Mouse (Mus musculus) brown adipose tissue, adult 24 weeks (tissue): ENCODE measurements around the gene Prr29. TPM values are rescaled to one million over a fixed set of nuclear protein-coding genes. Genes with fewer than 3 reads are reported as not detected.
"Not testable (repeated sequence)": the region's sequence is repeated elsewhere in the genome, so short reads cannot be mapped to it uniquely, and the experiment has no call there.

Source experiments
- H3K27ac ChIP-seq: fragments of 200-500 bp; replicated peaks from 2 replicates; pipeline ENCODE4 v1.5.1; 2012; ENCODE audit warnings: low read depth, mild to moderate bottlenecking, low read length
- H3K4me1 ChIP-seq: fragments of 200-500 bp; 2 replicates; pipeline ENCODE4 v1.6.1; 2012; ENCODE audit warnings: low read length, mixed read lengths; ENCODE audit not compliant: control insufficient read depth, insufficient read depth, insufficient read length
- H3K4me3 ChIP-seq: fragments of 200-500 bp; 2 replicates; pipeline ENCODE4 v1.5.1; 2012; ENCODE audit warnings: low read depth, mild to moderate bottlenecking, low read length, moderate library complexity; ENCODE audit not compliant: insufficient read depth
- polyA plus RNA-seq: library from polyadenylated mRNA; stranded (reverse); fragments of >200 nt; gene quantifications from 2 replicates; pipeline ENCODE4 v1.2.4, GENCODE M21; 2012; ENCODE audit not compliant: missing spikeins, insufficient read depth, insufficient read length

The Prr29 gene
- polyA plus RNA-seq, 1 experiment, result not detected

DNA sequence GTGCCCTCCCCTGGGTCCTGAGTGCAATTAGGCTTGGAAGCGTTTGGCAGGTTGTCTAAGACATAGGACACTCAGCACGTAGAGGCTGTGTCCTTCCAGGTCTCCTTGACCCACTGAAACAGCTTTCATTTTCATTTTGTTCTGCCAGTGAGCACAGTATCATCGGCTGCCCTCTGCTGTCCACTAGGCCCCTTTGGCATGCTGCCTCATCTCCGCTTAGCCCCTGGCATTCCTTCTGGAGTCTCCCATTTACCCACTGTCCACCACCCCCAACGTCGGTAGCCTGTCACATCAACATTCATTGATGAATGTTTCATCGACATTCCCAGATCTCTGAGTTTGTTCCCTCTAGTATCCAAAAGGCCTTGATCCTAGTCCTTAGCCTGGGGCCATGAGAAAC lies 16.6 kb downstream of the Prr29 start:
- peak overlapping the region; percentile 77 for H3K4me3 ChIP-seq
- peaks cover 9% of the 10 kb centered on the region for H3K4me1 ChIP-seq
- H3K27ac ChIP-seq, result peak overlapping the region; percentile 98

DNA sequence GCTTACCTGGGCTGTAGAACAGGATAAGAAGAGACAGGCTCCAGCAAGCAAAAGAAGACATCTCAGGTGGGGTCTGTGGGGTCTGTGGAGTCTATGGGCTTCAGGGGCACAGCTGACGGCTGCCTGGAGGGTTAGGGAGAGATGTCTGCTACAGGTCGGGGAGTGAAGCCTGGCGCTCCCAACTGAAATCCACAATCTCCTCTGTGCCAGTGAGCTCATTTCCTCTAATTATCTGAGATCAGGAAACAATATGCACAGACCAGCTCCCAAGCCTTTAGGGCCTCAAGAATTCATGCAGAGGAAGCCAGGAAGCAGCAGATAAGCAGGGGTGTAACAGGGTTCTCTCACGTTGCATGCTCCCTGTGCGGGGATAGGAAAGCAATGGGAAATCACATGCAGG lies 17.2 kb downstream of the Prr29 start:
- Histone ChIP-seq H3K4me3 (peak overlapping the region; percentile 77), H3K27ac (peak overlapping the region; percentile 98), H3K4me1 (peaks cover 10% of the 10 kb centered on the region)

DNA sequence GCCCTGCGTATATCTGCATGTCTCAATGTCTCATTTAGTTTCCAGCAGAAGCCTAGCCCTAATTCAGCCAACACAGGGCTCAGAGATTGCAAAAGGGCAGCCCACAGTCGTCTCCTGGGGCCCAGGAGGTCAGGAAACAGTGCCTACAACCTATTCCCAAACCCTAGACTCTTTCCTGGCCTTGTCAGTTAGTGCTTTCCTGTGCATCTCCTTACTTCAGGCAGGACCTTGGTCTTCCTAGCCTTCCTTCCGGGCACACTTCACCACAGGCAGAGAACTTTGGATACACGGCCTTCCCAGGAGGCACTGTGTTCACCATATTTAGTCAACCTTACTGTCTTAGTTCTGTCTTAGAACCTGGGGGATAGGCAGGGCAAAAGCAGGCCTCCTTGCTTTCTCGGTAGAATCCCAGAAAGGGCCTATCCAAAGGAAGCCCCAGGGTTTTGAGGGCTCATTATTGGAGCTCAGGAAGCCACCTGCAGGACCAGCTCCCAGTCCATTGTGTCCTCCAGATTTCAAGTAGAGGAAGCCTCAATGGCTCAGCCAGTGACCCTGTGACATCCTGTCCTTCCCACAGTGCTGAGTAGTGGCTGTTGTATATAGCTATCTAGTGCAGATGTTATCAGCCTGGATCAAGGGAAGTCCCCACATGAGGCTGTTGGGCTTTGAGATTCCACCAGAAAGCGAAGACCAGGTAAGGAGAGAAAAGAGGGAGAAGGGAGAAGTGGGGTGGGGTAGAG lies 17.9 kb downstream of the Prr29 start:
- Histone ChIP-seq H3K27ac (peak overlapping the region; percentile 80), H3K4me1 (peaks cover 17% of the 10 kb centered on the region), H3K4me3 (no peak overlapping the region)

DNA sequence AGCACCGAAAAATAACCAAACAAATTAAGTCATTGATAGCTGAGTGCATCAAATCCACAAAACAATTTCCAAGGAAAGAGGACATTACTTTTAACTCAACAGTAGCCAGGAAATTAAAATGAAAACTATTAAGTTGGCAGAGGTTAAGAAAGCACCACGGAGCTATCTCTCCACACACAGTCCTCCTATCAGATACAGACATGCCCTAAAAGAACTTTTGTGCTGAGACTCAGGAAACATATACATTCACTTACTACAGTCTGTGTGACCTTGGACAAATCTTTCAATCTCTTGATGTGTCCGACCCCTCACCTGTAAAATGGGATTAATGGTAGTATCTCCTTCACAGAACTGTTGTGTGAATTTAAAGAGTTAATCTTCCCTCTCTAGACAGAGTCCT lies 21.1 kb downstream of the Prr29 start:
- no peak overlapping the region for H3K4me3 ChIP-seq
- H3K27ac ChIP-seq, result no peak overlapping the region
- H3K4me1 ChIP-seq, result peaks cover 21% of the 10 kb centered on the region

DNA sequence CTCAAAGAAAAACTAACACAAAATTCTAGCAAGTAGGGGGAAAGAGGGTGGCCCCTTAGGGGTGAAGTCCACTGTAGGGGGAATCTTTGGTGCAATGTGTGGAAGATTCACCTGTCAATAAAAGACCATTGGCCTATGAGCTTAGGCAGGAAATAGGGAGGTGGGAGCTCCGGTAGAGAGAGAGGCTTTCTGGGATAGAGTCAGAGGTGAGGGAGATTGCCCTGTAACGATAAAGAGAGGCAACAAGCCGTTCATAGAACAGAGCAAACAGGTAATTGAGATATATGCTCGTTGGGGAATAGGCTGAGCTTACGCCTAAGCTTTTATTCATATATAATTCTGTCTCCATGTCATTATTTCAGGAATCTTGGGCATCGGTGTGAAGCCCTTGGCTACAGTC lies 21.7 kb downstream of the Prr29 start:
- Histone ChIP-seq H3K4me1 (peaks cover 21% of the 10 kb centered on the region), H3K4me3 (no peak overlapping the region), H3K27ac (no peak overlapping the region)

DNA sequence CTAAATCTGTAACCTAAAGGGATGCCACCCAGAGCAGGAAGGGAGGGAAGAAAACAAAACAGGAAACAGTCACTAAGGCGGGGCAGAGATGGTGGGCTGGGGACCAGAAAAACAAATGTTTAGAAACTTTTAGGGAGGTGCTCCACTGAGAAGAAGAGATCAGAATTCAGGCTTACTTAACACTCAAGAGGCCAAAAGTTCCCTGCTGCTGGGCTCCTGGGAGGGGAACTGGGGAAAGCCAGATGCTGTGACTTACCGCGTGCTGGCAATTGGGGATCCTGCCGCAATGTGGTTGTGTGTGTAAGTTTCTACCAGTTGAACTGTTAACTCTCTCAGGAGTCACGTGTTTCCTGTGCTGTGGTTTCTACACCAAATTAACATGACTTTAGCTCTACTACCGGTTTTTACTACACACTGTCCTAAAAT lies 22.5 kb downstream of the Prr29 start, which contains the start of gene Icam2:
Gene Icam2 (minus strand): TSS at position 285 of the 426 bp plus-strand sequence.
- Histone ChIP-seq H3K27ac (peak within 1 kb of the TSS; percentile 67), H3K4me1 (peaks cover 20% of the 10 kb centered on the region), H3K4me3 (peak within 1 kb of the TSS; percentile 6)

DNA sequence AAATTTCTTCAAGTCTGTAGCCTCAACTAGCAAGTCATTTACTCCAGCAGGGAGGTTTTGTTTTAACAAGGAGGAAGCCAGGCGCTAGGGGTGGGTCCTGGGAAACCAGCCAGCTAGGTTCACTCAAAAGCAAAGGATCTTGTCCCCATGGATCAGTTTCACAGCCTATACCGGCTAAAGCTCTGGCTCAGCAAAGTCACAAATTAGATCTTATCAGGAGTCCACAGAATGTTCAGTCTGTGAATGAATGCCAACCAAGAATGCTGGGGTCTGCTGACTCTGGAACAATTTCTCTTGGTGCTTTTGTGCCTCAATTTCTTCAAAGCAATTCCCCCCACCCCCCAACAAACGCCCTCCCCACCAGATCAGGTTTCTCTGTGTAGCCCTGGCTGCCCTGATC lies 24.3 kb downstream of the Prr29 start:
- Histone ChIP-seq H3K4me1 (peaks cover 12% of the 10 kb centered on the region; the same call in 1 of the 2 replicates), H3K27ac (peak overlapping the region; percentile 15; the same call in 1 of the 2 replicates), H3K4me3 (no peak overlapping the region)

DNA sequence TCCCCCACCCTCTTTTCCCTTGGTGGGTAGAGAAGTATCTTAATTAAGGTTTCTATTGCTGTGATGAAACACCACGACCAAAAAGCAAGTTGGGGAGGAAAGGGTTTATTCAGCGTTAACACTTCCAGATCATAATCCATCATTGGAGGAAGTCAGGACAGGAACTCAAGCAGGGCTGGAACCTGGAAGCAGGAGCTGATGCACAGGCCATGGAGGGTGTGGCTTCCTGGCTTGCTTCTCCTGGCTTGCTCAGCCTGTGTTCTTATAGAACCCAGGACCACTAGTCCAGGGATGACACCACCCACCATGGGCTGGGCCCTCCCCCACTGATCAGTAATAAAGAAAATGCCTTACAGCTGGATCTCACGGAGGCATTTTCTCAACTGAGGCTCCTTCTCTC lies 25.5 kb downstream of the Prr29 start:
- peak overlapping the region; percentile 60 for H3K27ac ChIP-seq
- H3K4me3 ChIP-seq, result no peak overlapping the region
- H3K4me1 ChIP-seq, result peaks cover 12% of the 10 kb centered on the region; the same call in 1 of the 2 replicates

DNA sequence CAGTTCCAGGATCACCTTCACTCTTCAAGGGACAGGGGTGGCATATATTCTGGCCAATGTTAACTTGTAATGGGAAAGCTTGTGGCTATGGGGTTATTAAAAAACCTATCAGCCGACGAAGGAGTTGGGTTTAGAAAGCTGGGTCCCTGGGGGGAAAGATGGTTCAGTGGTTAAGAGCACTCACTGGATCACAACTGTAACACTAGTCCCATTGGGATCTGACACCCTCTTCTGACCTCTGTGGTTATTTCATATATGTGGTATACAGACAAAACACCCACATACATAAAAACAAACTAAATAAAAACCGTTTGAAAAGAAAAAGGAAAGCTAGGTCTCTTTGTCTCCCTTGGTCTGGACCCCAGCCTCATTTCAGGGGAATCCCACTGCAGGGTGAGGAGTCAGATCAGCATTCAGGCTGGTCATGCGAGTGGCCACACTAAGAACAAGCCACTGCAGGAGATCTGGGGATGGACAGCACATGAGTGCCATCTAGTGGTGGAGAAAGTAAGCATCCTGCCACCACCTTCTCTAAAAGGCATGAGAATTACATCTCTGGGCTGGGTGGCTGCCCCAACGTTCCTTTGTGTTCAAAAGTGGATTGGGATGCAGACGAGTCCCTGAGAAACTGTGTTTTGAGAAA lies 26.4 kb downstream of the Prr29 start:
- Histone ChIP-seq H3K4me1 (peaks cover 12% of the 10 kb centered on the region; the same call in 1 of the 2 replicates), H3K27ac (peak overlapping the region; percentile 60), H3K4me3 (no peak overlapping the region)

DNA sequence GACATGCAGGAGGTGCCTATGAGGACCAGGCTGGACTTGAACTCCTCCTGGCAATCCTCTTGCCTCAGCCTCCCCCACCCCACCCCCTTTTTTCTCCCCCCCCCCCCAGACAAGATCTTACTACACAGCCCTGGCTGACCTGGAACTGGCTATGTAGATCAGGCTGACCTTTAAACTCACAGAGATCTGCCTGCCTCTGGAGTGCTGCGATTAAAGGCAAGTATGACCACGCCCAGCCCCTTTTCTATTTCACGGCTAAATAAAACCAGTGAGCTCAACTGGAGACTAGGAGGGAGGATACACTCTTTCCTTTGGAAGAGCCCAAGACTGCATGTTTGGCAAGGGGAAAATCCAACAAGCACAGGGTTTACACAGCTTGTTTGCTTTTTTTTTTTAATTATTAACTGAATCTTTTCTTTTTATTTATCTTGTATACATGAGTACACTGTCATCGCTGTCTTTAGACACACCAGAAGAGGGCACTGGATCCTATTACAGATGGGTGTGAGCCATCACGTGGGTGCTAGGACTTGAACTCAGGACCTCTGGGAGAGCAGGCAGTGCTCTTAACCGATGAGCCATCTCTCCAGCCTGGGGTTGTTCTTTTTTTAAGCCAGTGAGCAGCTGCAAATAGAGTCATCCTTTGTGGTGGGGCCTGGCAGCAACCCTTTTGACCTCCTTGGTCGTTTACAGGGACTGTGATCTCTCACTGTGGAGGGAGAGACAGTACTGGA lies 27.5 kb downstream of the Prr29 start:
- Histone ChIP-seq H3K4me1 (peaks cover 8% of the 10 kb centered on the region; the same call in 1 of the 2 replicates), H3K27ac (no peak overlapping the region), H3K4me3 (no peak overlapping the region)

DNA sequence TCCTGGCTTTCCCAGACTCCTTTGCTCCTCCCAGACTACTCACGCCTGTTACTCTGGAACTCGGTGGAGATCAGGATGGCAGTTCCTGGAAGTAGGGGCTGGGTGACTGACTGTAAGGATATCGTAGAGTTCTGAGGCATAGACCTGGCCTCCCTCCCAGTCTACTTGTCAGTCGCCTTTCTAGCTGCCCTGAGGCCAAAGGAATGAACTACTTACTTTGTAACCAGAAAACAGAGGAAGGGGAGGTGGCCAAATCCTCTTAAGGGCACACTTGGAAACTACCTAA lies 28.0 kb downstream of the Prr29 start:
- no peak overlapping the region for H3K27ac ChIP-seq
- no peak overlapping the region for H3K4me3 ChIP-seq
- peaks cover 3% of the 10 kb centered on the region; the same call in 1 of the 2 replicates for H3K4me1 ChIP-seq

DNA sequence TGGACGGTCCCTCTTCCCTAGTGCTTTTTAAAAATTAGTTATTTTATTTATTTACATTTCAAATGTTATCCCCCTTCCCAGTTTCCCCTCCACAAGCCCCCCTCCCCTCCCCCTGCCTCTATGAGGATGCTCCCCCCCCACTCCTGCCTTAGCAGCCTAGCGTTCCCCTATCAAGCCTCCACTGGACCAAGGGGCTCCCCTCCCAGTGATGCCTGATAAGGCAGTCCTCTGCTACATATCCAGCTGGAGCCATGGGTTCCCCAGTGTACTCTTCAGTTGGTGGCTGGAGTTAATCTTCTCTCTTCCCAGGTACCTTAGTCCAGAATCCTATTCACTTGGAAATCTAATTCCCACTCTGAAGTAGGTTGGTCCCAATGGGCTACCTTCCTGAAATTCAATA lies 28.8 kb downstream of the Prr29 start:
- H3K4me3 ChIP-seq, H3K4me1 ChIP-seq, H3K27ac ChIP-seq: not testable (repeated sequence)

DNA sequence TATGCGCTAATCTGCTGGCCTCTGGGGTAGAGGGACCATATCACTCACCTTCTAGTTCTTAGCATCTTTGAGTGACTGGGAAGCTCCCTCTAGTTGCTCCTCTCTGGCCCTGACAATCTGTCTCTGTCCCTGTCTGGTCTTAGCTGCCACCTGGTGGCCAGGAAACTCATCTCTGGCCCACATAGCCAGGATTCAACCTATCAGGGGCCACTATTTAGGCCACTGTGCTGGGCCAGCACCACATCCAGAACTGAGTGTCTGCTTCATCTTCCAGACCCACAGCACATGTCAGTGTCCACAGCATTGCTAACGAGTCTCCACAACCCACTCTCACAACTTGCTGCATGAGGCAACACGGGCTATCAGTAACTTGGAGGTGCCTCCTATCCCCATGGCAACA lies 32.4 kb downstream of the Prr29 start:
- no peak overlapping the region for H3K27ac ChIP-seq
- H3K4me1 ChIP-seq, result no peaks in the 10 kb centered on the region
- no peak overlapping the region for H3K4me3 ChIP-seq

DNA sequence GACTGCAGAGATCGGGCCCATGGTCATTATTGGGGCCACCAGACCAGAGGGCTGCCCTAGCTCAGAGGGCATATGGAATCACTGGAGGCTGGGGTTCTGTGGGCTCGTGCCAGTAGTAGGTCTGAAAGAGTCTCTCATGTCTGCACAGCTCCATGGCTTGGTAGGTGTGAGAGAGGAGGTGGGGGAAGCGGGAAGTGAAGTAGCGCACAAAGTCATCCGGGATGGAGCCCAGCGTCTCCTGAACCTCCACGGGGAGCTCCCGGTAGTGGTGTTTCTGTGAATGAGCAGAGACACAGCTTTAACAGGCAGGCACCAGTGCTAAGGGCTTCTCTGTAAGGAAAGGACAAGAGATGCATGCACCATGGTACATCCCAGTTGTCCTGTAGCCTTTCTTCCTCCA lies 33.2 kb downstream of the Prr29 start:
- no peaks in the 10 kb centered on the region for H3K4me1 ChIP-seq
- no peak overlapping the region for H3K27ac ChIP-seq
- no peak overlapping the region for H3K4me3 ChIP-seq

DNA sequence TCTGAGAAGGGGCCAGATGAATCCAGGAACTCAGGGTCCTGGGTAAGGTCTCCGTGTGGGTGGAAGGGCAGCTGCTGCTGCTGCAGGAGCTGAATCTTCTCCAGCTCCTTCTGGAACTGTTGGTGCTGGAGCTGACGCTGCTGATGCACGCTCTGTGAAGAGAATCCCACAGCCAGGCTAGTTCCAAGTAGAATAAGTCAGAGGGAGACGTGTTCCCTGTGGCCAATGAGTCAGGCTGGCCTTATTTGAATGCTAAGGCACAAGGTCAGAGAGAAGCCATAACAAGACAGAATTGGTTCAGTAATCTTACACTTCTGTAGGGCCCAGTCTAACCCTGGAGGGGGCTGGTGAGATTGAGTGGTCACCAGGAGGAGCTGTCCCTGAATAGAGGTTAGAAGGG lies 44.7 kb downstream of the Prr29 start:
- no peak overlapping the region for H3K27ac ChIP-seq
- no peaks in the 10 kb centered on the region for H3K4me1 ChIP-seq
- H3K4me3 ChIP-seq, result no peak overlapping the region
